Mouse (Mus musculus) right cerebral cortex, postnatal 25 days (tissue): Measurements from ENCODE around the gene Lrr1.
"Not testable (repeated sequence)": the region's sequence is repeated elsewhere in the genome, so short reads cannot be mapped to it uniquely, and the experiment has no call there.

Experiments used
- DNase-seq: peaks from one replicate; pipeline ENCODE4 v3.0.0; 2022

Lrr1 gene

DNA sequence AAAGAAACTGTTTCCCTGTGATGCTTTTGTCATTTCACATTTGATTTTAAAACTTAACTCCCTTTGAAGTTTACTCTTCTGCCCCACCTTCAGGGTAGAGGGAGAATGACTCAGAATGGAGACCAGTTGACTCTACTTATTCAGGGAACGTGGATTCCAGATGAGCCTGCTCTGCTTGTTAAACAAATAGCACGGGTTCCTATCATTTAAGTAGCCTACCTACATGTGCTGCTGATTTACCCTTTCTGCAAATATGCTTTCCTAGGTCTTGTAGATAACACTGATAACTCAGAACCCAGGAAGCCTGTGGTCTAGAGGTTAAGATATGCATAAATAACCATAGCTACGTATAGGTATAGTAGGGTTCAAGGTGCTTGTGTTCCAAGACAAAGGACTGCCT, 3.7 kb upstream of the Lrr1 start:
- no peak for DNase-seq

DNA sequence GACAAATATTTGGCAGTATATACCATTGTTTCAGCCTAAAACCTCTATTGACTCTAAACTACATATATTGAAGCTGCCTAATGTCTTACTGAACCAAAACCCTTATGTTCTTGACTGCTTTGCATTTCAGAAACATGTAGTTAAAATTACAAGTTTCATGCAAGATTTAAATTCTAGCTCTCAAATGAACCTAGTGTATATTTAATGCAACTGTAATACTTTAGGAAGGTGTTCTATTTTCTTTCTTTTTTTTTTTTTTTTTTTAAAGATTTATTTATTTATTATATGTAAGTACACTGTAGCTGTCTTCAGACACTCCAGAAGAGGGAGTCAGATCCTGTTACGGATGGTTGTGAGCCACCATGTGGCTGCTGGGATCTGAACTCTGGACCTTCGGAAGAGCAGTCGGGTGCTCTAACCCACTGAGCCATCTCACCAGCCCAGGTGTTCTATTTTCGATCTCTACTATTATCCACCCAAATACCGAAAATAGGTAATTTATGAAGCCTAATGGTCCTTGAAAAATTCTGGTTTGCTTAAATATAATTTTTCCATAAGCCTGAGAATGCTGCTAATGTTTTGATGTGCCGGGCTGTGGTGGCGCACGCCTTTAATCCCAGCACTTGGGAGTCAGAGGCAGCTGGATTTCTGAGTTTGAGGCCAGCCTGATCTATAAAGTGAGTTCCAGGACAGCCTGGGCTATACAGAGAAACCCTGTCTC, 1.6 kb upstream of the Lrr1 start:
- DNase-seq, result not testable (repeated sequence)

DNA sequence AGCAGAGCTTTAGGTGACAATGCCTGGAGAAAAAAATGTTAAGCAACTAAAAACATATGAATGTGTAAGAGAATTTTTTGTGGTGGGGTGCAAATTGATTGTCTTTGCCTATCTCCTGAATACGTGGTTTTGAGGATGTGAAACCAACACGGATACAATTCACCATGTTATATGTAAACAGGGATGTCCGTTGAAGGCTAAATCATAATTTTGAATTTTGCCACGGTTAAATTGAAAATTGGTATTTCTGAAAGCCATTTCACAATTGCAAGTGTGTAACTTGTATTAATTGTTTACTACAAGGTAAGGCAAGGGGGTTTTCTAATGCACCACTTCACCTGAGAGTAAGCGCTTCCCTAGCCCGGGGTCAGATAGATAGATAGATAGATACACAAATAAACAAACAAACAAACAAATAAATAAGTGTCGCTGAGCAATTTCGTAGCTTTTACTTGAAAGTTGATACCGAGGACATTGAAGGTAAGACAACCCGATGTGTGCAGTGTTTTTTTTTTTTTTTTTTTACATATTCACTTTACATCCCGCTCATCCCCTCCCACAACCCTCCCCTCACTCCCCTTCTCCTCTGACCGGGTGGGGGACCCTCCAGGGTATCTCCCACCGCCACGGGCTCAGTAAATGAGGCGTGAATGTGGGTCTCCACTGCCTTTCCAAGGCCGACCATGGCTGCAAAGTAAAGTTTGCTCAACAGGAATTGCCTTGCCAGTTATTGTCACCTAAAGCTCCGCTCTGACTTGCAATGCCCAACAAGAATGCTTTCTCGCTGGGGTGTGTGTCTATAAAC, 756 bp upstream of the Lrr1 start:
- no peak for DNase-seq

DNA sequence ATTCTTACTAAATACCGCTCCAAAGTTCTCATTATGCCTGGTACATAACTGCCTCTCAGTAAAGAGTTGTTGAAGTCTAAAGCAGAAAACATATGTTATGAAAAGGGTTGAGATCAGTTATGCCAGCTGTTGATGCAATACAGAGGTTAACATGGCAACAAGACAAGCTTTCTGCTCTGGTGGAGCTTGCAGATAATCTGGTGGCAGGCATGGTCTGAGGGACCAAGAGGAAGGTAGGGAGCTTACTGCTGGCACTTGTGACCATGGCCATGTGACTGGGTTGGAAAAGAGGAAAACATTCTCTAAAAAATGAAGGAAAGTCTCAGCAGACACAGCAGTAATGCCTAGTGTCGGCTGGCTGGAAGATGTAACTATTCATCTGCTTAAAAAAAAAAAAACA, 2.7 kb downstream of the Lrr1 start:
- DNase-seq, result no peak

DNA sequence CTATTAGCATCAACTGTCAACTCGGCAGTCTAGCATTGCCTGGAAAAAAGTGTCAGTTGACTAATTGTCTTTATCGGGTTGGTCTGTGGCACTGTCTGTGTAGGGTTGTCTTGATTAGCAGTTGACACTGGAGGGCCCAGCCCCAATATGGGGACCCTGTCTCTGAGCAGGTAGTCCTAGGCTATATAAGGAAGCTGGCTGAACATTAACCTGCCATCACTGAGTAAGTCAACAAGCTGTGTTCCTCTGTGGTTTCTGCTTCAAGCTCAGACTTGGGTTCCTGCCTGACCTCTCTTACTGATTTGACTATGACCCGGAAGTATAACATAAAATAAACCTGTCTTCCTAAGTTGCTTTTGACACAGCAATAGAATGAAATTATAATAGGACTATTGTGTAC, 7.4 kb downstream of the Lrr1 start:
- DNase-seq, result no peak

DNA sequence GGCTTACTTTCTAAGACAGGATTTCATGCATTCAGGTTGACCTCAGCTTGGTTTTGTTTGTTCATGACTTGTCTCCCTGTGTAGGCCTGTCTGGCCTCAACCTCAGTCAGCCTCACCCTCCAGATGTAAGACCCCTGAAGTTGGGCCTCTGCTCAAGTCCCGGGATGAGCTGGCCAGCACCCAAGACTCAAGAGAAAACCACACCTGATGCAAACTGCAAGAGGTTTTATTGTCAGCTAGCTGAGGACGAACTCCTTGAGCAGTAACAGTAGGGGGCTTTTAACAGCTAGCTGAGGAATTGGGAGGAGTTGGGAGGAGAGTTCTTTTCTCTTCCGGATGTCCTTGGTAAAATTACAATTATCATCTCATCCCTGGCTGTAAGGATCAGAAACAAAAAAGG, 8.9 kb downstream of the Lrr1 start:
- no peak for DNase-seq

DNA sequence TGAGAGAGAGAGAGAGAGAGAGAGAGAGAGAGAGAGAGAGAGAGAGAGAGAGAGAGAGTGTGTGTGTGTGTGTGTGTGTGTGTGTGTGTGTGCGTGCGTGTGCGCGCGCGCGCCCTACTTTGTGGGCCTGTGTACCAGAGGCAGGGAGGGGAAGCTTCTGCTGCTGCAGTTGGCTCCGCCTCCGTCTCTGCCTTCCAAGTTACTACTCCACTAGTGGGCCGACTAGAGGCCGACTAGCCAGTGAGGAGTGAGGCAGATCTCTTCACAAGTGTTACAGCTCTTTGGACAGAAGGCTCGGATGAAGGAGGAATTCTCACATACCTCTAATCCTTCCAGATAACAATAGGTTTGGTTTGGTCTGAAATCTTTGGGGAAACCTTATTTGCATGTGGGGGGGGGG, 10.8 kb downstream of the Lrr1 start:
- no peak for DNase-seq

DNA sequence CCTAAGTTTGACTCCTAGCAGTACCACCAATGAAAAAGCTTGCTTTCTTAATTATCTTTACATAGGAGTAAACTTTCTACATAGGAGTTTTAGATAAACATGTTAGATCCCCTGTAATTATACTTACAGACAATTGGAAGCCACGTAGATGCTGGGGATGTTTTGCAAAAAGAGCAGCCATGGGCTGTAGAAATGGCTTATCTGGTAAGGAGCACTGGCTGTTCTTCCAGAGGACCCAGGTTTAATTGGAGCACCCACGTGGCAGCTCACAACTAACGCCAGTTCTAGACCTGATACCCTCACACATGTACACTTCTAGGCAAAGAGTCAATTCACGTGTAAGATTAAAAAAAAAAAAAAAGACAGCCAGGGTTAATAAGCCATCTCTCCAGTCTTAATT, 13.2 kb downstream of the Lrr1 start:
- DNase-seq, result no peak

DNA sequence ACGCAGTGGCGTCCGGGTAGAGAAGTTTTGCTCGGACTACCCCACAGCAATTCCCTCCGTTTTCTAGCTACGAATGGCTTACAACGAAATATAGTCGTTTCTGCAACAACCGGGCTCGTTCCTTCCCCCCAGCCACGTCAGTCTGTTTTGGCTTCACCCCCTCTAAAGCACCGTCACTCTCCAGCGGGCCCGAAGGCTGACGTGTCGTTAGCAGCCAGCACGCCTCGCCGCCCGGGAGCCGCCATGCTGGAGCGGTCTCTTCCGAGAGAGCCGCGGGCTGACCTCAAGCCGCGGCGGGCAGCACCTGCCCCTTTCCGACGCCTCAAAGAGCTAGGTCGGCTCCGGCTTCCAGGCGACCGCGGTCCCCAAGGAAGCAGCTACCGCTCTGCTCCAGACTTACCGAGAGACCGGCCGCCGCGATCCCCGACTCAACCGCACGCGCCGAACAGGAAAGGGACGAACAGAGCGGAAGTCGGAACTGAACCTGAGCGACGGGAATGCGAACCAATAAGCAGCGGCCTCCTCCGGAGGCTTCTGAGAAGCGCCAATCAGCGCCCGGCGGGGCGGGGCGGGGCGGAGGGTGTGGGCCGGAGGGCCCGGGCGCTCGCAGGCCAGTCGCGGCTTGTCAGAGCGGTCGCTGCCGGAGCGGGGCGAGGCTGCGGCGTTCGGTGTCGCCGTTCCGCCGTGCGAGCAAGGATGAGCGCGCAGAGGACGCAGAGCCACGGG, 15.1 kb downstream of the Lrr1 start, which contains the start of the genes Rpl36al and Mgat2:
Gene Rpl36al, minus strand, starts transcription at position 501 of the 726 bp plus-strand sequence.
Gene Mgat2, plus strand, starts transcription at position 575 of the 726 bp plus-strand sequence.
- DNase-seq, result peak; percentile 99

DNA sequence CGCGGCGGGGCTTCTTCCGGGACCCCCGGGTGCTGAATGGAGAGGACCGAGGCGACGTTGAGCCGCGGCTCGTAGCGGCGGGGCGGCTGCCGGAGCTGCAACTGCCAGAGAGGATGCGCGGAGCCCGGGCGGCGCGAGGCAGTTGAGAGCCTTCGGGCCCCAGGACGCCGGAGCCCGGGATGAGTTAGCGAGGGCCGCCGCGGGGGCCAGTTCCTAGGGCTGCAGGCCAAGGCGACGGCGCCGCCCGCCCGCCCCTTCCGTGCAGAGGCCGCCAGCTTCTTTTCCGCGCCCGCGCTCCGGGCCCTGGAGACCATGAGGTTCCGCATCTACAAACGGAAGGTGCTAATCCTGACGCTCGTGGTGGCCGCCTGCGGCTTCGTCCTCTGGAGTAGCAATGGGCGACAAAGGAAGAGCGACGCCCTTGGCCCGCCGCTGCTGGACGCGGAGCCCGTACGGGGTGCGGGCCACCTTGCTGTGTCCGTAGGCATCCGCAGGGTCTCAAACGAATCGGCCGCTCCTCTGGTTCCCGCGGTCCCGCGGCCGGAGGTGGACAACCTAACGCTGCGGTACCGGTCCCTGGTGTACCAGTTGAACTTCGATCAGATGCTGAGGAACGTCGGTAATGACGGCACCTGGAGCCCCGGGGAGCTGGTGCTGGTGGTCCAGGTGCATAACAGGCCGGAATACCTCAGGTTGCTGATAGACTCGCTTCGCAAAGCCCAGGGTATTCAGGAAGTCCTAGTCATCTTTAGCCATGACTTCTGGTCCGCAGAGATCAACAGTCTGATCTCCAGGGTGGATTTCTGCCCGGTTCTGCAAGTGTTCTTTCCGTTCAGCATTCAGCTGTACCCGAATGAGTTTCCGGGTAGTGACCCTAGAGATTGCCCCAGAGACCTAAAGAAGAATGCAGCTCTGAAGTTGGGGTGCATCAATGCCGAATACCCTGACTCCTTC, 16.0 kb downstream of the Lrr1 start:
- DNase-seq, result no peak

DNA sequence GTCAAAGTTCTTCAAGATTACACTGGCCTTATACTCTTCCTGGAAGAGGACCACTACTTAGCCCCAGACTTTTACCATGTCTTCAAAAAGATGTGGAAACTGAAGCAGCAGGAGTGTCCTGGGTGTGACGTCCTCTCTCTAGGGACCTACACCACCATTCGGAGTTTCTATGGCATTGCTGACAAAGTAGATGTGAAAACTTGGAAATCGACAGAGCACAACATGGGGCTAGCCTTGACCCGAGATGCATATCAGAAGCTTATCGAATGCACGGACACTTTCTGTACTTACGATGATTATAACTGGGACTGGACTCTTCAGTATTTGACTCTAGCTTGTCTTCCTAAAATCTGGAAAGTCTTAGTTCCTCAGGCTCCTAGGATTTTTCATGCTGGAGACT, 16.8 kb downstream of the Lrr1 start:
- no peak for DNase-seq

DNA sequence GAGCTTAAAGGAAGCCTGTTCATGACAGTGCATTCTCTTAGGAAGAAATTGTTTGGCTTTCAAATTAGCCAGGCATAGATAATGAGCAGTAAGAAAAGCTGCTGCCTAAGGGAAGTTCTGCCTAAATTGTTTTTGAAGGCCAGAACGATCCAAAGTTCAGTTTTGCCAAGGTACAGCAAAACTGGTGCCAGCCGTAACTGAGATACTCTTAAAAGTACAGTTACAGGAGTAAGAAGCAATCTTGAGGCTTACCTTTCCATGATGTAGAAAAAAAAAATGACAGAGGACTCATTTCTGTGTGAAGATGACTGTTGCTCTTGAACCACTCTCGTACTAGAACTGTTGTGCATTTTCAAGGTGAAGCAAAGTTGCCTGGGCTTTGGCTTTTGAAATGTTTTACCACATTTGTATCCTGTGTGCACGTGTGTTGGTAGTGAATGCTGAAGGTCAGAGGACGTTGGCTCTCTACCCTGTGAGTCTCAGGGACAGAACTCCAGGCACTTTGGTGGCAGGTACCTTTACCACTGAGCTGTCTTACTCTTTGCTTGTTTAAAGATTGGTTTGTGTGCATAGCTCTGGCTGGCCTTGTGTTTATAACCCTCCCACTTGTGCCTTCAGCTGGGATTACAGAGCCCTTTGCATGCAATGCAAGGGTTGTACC, 18.3 kb downstream of the Lrr1 start:
- DNase-seq, result no peak

DNA sequence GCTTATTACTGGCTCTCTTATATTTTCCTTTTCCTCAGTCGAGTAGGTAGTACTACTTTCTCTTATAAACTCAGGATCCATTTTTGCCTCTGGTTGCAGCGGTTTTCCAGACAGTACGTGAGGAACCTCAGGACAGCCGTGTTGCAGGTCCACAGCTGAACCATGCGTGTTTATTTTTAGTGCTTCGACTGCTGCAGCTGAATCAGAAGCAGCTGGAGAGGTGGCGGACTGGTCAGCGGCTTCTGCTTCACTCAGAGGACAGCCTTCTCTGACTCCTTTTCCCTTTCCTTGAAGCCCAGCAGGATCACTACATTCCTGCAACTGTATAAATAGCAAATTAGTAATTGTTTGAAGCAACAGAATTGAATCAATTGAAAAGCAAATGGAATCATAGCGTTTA, 21.5 kb downstream of the Lrr1 start:
- DNase-seq, result no peak

DNA sequence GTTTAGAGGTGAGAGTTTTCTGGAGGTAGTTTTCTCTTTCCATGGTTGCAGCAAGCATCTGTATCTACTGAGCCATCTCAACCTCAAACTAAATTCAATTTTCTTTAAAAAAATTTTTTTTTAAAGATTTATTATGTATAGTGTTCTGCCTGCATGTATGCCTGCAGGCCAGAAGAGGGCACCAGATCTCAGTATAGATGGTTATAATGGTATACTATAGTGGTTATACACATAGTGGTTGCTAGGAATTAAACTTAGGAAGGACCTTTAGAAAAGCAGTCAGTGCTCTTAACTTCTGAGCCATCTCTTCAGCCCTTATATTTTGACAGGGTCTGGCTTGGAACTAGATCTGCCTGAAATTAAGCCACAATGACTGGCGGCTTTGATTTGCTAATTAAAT, 21.9 kb downstream of the Lrr1 start:
- no peak for DNase-seq

DNA sequence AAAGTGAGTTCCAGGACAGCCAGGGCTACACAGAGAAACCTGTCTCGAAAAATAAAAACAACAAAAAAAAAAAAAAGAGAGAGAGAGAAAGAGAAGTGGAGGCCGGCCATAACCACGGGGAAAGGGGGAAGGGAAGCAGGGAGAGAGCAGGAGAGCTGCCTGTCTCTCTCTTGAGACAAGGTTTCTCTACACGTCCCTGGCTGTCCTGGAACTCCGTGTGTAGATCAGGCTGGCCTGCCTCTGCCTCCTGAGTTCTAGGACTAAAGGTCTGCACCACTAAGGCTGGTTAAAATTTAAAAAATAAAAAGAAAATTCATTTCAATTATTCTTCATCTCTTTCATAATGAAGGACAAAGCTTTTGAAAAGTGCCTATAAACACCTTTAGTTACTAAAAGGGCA, 22.8 kb downstream of the Lrr1 start:
- no peak for DNase-seq

DNA sequence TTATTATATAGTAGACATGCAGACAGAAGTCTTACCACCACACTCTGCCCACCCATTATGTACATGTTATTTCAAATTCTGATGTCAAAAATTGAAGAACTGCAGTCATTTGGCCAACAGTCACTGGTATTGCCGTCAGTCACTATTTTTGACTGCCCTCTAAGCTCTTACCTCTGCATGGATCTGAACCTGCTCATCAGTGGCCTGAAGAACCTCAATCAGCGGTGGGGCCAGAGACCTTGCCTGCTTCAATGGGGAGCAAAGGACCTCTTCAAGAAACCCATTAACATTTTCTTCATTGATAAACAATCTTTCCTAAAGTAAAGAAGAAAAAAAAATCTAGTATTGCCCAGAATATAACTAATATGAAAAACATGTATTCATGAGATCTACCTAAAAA, 24.0 kb downstream of the Lrr1 start:
- no peak for DNase-seq

DNA sequence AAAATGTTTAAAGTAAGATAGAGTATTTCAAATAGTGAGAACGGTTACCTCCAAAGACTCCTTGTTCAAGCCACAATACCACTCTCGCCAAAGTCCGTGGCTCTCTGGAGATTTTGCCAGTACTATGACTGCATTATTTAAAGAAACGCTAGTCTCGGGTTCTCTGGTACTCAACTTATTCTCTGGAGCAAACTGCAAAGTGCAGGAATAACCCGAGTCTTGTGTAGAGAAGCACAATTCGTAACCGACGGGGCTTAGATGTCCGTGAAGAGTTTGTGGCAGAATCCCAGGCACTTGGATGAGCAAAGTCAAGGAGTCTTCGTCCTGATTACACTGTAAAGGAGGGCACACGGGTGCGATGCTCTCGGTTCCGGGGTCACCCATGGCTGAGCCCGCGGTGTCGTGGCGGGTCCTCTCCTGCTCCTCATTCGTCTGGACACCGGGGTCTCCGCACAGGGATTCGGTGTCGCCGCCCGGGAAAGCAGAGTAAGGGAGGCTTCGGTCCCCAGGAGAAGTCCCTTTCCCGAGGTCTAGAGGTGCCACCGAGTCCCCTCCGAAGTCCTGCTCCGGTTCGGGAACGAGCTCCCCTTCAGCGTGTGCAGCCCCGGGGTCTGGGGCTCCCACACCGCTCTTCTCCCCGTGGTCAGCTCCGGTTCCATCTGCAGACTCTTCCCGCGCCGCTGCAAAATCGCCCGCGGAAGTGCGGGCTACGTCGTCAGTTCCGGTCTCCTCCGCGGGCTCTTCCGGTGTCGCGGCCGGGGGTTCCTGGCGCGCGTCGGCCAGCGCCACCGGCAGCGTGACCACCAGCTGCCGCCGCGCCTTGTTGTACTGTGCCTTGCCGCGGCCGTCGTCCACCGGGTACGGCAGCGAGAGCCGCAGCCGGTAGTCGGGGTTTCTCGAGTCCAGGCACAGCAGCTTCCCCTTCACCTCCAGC, 28.1 kb downstream of the Lrr1 start, which contains the start of gene Gm49383:
Gene Gm49383, minus strand, starts transcription at position 661 of the 934 bp plus-strand sequence.
- DNase-seq, result peak; percentile 83

DNA sequence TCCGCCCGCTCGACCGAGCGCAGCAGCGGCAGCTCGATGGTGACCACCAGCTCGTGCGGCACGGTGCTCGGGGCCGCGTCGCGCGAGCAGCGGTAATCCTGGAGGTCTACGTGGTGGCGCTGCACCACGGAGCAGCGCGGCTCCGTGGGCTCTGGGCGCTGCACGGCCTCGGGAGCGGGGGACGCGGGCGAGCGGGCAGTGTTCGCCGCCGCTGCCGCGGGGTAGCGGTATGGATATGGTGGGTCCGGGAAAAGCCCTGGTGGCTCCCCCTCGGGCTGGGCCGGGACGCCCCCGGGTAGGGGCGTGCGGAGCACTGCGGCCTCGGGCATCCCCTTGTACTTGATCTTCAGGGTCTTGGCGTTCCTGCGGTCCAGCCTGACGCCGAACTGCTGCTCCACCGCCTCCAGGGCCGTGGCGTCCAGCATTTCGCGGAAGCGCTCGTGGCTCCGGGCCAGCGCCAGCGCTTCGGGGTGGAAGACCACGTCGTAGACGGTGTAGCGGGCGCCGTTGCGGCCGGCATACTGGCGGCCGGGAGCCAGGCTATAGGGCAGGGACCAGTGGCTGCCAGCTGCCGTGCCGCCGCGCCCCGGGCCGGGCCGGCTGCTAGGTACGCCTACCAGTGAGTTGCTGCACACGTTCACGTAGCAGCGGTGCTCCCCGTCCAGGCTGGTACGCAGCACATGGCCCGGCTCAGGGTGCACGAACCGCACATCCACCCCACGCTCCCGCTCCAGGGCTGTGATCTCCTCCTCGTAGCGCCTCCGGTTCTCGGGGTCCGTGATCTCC, 29.0 kb downstream of the Lrr1 start:
- peak; percentile 65 for DNase-seq

DNA sequence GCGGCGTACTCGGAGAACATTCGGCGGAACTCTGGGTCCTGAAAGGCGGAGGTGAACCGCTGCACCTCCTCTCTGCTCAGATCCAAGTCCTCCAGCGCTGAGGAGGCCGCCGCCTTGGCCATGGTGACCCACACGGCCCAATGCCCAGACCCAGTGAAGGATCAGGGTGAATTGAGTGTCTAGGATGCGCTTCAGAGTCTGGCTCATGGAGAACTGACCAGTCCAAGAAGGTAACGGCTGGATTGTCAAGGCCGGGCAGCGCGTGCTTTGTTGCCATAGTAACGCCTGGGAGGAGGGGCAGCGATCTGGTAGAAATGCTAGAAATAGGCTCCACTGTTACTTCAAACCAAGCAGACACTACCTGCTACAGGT, 29.5 kb downstream of the Lrr1 start, which contains the start of gene Dnaaf2:
Gene Dnaaf2, minus strand, starts transcription at position 266 of the 372 bp plus-strand sequence.
- no peak for DNase-seq

DNA sequence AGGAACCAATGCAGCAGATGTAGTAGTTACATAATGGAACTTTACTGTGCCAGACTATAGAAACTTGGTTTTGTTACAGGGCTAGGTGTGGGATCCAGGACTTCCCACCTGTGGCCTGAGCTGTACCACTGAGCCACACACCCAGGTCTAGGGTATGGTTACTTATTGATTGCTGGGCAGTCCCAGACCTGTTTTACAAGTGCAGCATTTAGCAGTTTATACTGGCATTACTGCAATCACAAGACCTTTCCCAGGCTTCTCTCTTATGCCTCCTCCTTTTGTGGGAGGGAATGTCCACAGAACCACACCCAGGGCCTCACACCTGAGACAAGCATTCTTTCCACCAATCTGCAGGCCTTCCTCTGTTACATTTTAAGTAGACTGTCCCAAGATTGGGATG, 30.4 kb downstream of the Lrr1 start:
- DNase-seq, result no peak
